Mouse (Mus musculus): ENCODE results near the gene Kcnn3. TPM values are rescaled to one million over a fixed set of nuclear protein-coding genes. Genes with fewer than 3 reads are reported as not detected.

The Kcnn3 gene
- polyA plus RNA-seq, 1 experiment = 10.9 TPM

DNA sequence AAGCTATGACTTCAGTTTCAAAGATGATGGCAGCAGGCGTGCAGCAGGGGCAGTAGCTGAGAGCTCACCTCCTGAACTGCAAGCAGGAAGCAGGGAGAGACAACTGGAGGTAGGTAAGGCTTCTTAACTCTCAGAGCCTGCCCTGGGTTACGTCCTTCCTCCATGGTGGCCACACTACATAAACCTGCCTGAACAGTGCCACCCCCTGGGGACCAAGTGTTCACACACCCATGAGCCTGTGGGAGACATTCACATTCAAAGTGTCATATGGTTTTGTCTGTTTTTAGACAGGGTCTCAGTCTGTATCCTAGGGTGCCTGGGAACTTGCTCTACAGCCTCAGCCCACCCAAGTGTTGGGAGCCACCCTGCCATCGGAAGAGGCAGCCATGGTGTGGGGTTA lies 29.2 kb upstream of the Kcnn3 start:
- Histone ChIP-seq H3K4me3 (ENCODE audit: insufficient read depth, low read length) (no peak overlapping the region), H3K4me1 (ENCODE audit: control insufficient read depth, insufficient read depth, low read length) (no peaks in the 10 kb centered on the region), H3K27ac (ENCODE audit: insufficient read depth, low read length) (no peak overlapping the region)
- no peak for TF ChIP-seq CTCF (IDR thresholded peaks at IDR 0.05; ENCODE audit: extremely low read depth, insufficient read depth, low read length)
- TF ChIP-seq POLR2A (IDR thresholded peaks at IDR 0.05; ENCODE audit: extremely low read depth, insufficient read depth, low read length) = no peak

DNA sequence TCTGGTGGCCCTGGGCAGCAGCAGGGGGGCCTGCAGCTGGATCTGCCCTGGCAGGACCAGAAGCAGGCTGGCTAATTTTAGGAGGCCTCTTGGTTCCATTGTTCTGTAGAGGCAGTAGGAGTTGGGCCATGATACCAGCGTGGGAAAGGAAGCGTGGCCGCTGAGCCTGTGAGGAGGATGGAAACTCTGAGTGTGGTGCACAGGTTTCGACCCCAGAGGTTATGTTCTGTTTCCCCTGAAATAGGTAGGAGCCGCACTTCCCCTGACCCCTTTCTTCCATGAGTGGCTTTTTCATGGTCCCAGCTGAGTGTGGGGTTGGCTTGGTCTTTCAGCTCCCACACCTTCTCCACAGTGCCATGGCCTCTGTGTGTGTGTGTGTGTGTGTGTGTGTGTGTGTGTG lies 28.4 kb upstream of the Kcnn3 start:
- no peak for TF ChIP-seq CTCF (IDR thresholded peaks at IDR 0.05; ENCODE audit: extremely low read depth, insufficient read depth, low read length)
- TF ChIP-seq POLR2A (IDR thresholded peaks at IDR 0.05; ENCODE audit: extremely low read depth, insufficient read depth, low read length) = no peak
- no peak overlapping the region for H3K4me3 ChIP-seq (ENCODE audit: insufficient read depth, low read length)
- H3K27ac ChIP-seq (ENCODE audit: insufficient read depth, low read length) = no peak overlapping the region
- H3K4me1 ChIP-seq (ENCODE audit: control insufficient read depth, insufficient read depth, low read length) = no peaks in the 10 kb centered on the region

DNA sequence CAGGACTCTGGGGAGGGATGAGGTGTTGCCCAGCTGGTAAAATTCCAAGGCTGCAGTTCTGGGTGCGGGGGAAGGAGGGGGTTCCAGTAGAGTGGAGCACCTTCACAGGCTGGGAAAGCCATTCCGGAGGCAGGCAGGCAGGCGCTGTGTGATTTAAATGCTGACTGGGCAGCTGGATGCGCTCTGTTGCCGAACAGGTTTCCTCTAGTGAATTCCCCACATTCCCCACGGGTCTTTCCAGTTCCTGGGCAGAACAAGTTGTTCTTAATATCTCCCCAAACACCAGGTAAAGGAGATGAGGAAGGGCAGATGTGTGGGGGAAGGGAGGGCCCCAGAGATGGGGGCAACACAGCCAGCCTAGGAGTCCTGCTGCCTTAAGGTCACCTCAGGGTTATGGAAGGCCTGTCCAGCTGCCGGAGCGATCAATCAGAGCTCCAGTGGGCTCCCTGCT lies 27.2 kb upstream of the Kcnn3 start:
- Histone ChIP-seq H3K4me3 (ENCODE audit: insufficient read depth, low read length) (no peak overlapping the region), H3K4me1 (ENCODE audit: control insufficient read depth, insufficient read depth, low read length) (no peaks in the 10 kb centered on the region), H3K27ac (ENCODE audit: insufficient read depth, low read length) (no peak overlapping the region)
- TF ChIP-seq POLR2A (IDR thresholded peaks at IDR 0.05; ENCODE audit: extremely low read depth, insufficient read depth, low read length) (no peak), CTCF (IDR thresholded peaks at IDR 0.05; ENCODE audit: extremely low read depth, insufficient read depth, low read length) (no peak)

DNA sequence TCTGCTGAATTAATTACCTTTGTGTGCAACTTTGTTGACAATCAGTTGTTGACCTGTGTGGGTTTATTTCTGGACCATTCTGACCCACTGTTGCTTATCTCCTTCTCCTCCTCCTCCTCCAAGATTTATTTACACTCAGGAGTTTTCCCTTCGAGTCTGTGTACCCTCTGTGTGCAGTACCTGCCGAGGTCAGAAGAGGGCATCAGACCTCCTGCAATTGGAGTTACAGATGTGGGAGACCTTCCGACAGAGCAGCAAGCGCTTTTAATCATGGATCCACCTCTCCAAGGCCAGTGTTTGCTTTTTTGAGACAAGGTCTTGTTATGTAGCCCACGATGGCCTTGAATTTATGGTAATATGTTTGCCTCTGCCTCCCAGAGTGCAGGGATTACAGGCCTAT lies 25.3 kb upstream of the Kcnn3 start:
- H3K27ac ChIP-seq (ENCODE audit: insufficient read depth, low read length) = no peak overlapping the region
- no peak overlapping the region for H3K4me3 ChIP-seq (ENCODE audit: insufficient read depth, low read length)
- H3K4me1 ChIP-seq (ENCODE audit: control insufficient read depth, insufficient read depth, low read length) = no peaks in the 10 kb centered on the region
- TF ChIP-seq CTCF (IDR thresholded peaks at IDR 0.05; ENCODE audit: extremely low read depth, insufficient read depth, low read length) (no peak; the same call in 1 of the 2 replicates), POLR2A (IDR thresholded peaks at IDR 0.05; ENCODE audit: extremely low read depth, insufficient read depth, low read length) (no peak)

DNA sequence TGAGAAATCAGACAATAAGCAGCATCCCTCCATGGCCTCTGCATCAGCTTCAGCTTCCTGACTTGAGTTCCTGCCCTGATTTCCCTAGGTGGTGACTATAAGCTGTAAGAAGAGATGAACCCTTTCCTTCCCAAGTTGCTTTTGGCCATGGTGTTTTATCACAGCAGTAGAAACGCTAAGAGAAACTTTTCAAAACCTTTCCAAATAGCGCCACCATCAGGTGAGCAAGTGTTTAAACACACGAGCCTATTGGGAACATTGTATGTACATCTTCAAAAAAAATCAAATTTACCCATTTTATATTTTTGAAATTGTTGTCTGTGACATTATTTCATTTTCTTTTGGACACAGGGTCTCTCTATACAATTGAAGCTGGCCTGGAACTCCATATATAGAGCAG lies 23.6 kb upstream of the Kcnn3 start:
- Histone ChIP-seq H3K4me1 (ENCODE audit: control insufficient read depth, insufficient read depth, low read length) (no peaks in the 10 kb centered on the region), H3K27ac (ENCODE audit: insufficient read depth, low read length) (no peak overlapping the region), H3K4me3 (ENCODE audit: insufficient read depth, low read length) (no peak overlapping the region)
- no peak for TF ChIP-seq CTCF (IDR thresholded peaks at IDR 0.05; ENCODE audit: extremely low read depth, insufficient read depth, low read length)
- no peak for TF ChIP-seq POLR2A (IDR thresholded peaks at IDR 0.05; ENCODE audit: extremely low read depth, insufficient read depth, low read length)

DNA sequence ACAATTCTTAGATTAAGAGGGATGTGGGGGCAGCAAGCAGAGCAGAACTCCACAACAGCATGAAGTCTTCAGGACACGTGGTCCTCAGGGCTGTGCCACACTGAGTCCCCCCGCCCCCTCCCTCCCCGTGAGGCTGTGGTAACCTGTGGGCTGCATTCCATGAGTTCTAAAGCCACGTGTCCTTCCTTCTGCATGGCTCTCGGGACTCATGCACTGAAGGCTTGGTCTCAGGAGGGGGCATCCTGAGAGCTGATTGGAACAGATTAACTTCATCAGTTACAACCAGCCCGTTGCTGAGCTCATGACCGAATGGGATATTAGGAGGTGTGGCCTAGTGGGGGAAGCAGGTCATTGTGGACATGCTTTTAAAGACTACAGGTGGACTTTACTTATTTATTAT lies 20.3 kb upstream of the Kcnn3 start:
- H3K27ac ChIP-seq (ENCODE audit: insufficient read depth, low read length) = no peak overlapping the region
- no peak overlapping the region for H3K4me3 ChIP-seq (ENCODE audit: insufficient read depth, low read length)
- TF ChIP-seq POLR2A (IDR thresholded peaks at IDR 0.05; ENCODE audit: extremely low read depth, insufficient read depth, low read length) (no peak), CTCF (IDR thresholded peaks at IDR 0.05; ENCODE audit: extremely low read depth, insufficient read depth, low read length) (no peak)
- no peaks in the 10 kb centered on the region for H3K4me1 ChIP-seq (ENCODE audit: control insufficient read depth, insufficient read depth, low read length)

DNA sequence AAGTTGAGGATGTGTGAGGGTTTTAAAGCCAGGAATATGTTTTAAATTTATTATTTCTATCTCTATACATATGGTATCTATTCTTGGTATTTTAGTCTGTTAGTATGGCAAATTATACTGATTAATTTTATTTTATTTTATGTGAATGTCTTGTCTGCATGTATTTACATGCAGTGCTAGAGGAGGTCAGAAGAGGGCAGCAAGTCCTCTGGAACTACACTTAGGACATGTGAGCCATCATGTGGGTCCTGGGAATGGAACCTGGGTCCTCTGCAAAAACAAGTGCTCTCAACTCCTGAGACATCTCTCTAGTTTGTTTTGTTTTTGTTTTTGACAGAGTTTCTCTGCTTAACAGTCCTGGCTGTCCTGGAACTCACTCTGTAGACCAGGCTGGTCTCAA lies 18.5 kb upstream of the Kcnn3 start:
- no peak overlapping the region for H3K4me3 ChIP-seq (ENCODE audit: insufficient read depth, low read length)
- no peak overlapping the region for H3K27ac ChIP-seq (ENCODE audit: insufficient read depth, low read length)
- no peaks in the 10 kb centered on the region for H3K4me1 ChIP-seq (ENCODE audit: control insufficient read depth, insufficient read depth, low read length)
- no peak for TF ChIP-seq POLR2A (IDR thresholded peaks at IDR 0.05; ENCODE audit: extremely low read depth, insufficient read depth, low read length)
- TF ChIP-seq CTCF (IDR thresholded peaks at IDR 0.05; ENCODE audit: extremely low read depth, insufficient read depth, low read length) = no peak; the same call in 1 of the 2 replicates

DNA sequence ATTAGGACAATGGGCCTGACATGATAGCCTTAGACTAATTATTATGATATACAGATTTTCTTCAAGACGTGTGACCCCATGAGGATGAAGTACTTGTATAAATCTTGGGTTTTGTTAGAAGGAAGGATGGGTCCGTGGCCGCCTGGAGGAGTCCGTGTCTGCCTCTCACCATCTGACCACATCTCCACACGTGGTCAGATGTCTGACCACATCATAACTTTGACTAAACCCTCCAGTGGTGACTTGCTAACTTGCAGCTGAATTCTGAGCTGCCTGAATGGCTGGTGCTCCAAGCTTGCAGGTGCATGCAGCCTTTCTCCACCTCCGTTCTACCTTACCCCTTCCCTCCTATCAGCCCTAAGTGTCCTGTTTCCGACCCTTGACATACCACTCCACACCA lies 17.4 kb upstream of the Kcnn3 start:
- Histone ChIP-seq H3K4me3 (ENCODE audit: insufficient read depth, low read length) (no peak overlapping the region), H3K4me1 (ENCODE audit: control insufficient read depth, insufficient read depth, low read length) (no peaks in the 10 kb centered on the region), H3K27ac (ENCODE audit: insufficient read depth, low read length) (no peak overlapping the region)
- TF ChIP-seq CTCF (IDR thresholded peaks at IDR 0.05; ENCODE audit: extremely low read depth, insufficient read depth, low read length) (no peak), POLR2A (IDR thresholded peaks at IDR 0.05; ENCODE audit: extremely low read depth, insufficient read depth, low read length) (no peak)

DNA sequence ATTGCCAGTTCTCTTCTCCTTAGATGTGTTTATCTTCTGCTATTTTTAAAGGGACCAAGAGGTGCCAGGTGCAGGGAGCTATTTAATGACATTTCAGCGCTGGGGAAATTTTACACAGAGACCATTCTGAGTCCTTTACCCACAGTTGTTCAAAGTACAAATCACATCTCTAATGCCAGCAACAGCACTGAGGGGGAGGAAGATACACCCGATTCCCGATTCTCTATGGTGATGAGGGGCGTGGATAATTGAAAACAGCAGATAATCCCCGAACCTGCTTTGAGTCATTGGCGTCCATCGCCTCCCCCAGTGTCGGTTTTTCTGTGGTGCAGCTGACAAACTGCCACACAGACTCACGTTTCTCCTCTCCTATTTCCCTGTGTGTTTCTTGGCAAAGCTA lies 11.9 kb upstream of the Kcnn3 start:
- H3K4me3 ChIP-seq (ENCODE audit: insufficient read depth, low read length) = no peak overlapping the region
- H3K27ac ChIP-seq (ENCODE audit: insufficient read depth, low read length) = no peak overlapping the region
- no peaks in the 10 kb centered on the region for H3K4me1 ChIP-seq (ENCODE audit: control insufficient read depth, insufficient read depth, low read length)
- TF ChIP-seq CTCF (IDR thresholded peaks at IDR 0.05; ENCODE audit: extremely low read depth, insufficient read depth, low read length) = no peak
- no peak for TF ChIP-seq POLR2A (IDR thresholded peaks at IDR 0.05; ENCODE audit: extremely low read depth, insufficient read depth, low read length)

DNA sequence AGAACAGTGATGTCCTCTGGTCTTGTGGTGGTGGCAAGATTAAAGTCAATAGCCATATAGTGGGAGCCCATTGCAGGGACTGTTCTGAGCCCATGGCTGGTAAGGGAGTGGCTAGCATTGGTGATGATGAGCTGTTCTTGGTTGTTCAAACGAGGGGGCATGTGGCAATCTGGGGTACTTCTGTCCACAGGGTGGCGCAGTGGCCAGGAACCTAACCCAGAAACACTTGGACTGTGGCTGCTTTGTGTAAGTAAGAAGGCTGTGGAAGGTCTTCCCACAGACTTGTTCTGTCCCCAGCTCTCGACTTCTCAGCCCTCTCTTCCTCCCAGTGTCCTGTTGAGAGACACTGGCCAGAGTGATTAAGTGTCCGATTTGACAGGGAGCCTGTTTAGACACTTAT lies 9.0 kb upstream of the Kcnn3 start:
- no peaks in the 10 kb centered on the region for H3K4me1 ChIP-seq (ENCODE audit: control insufficient read depth, insufficient read depth, low read length)
- TF ChIP-seq POLR2A (IDR thresholded peaks at IDR 0.05; ENCODE audit: extremely low read depth, insufficient read depth, low read length) (no peak), CTCF (IDR thresholded peaks at IDR 0.05; ENCODE audit: extremely low read depth, insufficient read depth, low read length) (peak; percentile 64)
- H3K4me3 ChIP-seq (ENCODE audit: insufficient read depth, low read length) = no peak overlapping the region
- no peak overlapping the region for H3K27ac ChIP-seq (ENCODE audit: insufficient read depth, low read length)

DNA sequence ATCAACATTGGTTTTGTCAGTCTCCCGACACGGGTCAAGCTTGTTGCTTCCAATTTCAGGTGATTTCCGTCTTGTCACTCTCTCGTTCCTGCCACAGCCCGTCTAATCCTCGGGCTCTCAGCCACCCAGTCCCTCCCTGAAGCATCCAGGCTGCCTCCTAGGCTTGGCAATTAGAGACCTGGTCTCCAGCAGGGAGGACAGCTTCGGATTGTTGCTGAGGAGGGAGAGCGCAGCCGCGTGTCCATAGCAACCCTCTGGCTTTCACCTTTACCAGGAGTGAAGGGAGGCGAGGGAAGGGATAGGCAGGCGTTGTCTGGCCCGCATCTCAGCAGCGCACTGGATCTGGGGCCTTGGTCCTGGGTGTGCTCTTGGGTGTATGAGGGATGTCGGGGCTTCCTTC lies 8.6 kb upstream of the Kcnn3 start:
- TF ChIP-seq CTCF (IDR thresholded peaks at IDR 0.05; ENCODE audit: extremely low read depth, insufficient read depth, low read length) (no peak), POLR2A (IDR thresholded peaks at IDR 0.05; ENCODE audit: extremely low read depth, insufficient read depth, low read length) (no peak)
- Histone ChIP-seq H3K27ac (ENCODE audit: insufficient read depth, low read length) (no peak overlapping the region), H3K4me3 (ENCODE audit: insufficient read depth, low read length) (no peak overlapping the region), H3K4me1 (ENCODE audit: control insufficient read depth, insufficient read depth, low read length) (no peaks in the 10 kb centered on the region)
